Mouse (Mus musculus): ENCODE results near the gene Spef1. TPM values are rescaled to one million over a fixed set of nuclear protein-coding genes. Genes with fewer than 3 reads are reported as not detected.

Gene Spef1
- polyA plus RNA-seq, 1 experiment: 2.4 TPM

DNA sequence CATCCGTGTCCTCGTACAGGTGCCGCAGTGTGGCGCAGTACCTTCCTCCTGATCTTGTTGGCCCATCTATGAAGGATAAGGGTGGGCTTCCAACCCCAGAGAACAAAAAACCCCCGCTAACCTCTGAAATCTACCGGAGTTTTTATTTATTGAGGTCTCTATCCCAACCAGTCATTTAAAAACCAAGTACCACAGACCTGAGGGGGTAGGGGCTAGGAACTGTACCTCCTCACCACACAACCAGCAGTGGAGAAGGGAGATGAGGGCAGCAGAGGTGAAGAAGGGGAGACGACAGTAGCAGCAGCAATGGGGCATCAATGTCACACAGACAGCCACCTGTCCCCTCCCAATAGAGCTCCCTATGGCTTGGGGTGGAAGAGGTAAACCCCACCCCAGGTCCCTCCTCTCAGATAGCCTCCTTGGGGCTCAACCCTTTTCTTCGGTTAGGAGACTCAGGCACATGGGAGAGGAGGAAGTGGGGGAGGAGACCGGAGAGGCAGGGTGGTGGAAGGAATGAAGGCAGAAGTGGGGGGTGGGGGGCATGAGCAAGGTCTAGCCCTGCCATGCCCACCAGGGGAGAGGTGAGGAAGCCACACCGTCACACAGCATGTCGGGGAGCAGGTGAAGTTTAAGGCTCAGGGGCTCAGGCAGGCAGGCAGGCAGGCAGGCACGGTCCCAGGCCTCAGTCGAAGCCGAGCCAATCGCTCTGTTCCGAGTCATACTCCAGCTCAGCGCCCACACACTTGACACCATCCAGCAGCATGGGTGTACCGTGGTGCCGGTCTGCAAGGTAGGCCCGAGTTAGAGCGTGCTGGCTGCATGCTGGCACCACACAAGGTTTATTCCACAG, 40.7 kb downstream of the Spef1 start:
- peaks cover 13% of the 10 kb centered on the region; the same call in 1 of the 2 replicates for H3K36me3 ChIP-seq (ENCODE audit: control insufficient read depth, insufficient read depth, low read length)
- H3K27ac ChIP-seq (ENCODE audit: insufficient read depth, low read length): no peak overlapping the region
- 84% methylated on average over 21 of the region's 21 CpGs for WGBS
- no peaks in the 10 kb centered on the region for H3K27me3 ChIP-seq (ENCODE audit: control insufficient read depth, insufficient read depth, low read length)
- TF ChIP-seq CTCF (IDR thresholded peaks at IDR 0.05; ENCODE audit: extremely low read depth, insufficient read depth, insufficient read length, insufficient replicate concordance) (no peak), POLR2A (IDR thresholded peaks at IDR 0.05; ENCODE audit: low read depth, low read length) (no peak)
- no peak overlapping the region for H3K4me3 ChIP-seq (ENCODE audit: extremely low read depth, insufficient read depth, insufficient read length)
- no peak for DNase-seq (ENCODE audit: low read depth in 1 of 2, low spot score in 2 of 2)
- no peaks in the 10 kb centered on the region for H3K4me1 ChIP-seq (ENCODE audit: control insufficient read depth, insufficient read depth, insufficient read length)

DNA sequence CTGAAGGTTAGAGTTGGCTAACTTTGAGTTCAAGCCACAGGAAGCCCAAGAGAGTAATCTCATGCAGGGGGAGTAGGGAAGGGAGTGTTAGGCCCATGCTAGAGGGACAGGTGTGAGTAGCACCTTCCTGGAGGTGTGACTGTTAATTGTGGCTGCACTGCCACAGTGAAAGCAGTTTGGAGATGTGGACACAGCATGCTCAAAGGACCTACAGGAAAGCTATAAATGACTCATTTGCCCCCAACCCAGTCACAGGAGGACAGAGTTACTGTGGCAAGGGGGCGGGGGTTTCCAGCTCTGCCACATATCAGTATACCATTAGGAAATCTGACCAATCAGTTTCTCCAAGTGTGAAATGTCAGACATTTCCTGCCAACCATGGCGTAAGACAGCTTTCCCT, 41.5 kb downstream of the Spef1 start:
- no peak overlapping the region for H3K27ac ChIP-seq (ENCODE audit: insufficient read depth, low read length)
- peaks cover 13% of the 10 kb centered on the region; the same call in 1 of the 2 replicates for H3K36me3 ChIP-seq (ENCODE audit: control insufficient read depth, insufficient read depth, low read length)
- WGBS: 91% methylated on average over 2 of the region's 2 CpGs
- TF ChIP-seq CTCF (IDR thresholded peaks at IDR 0.05; ENCODE audit: extremely low read depth, insufficient read depth, insufficient read length, insufficient replicate concordance) (no peak), POLR2A (IDR thresholded peaks at IDR 0.05; ENCODE audit: low read depth, low read length) (no peak)
- H3K4me1 ChIP-seq (ENCODE audit: control insufficient read depth, insufficient read depth, insufficient read length): no peaks in the 10 kb centered on the region
- H3K27me3 ChIP-seq (ENCODE audit: control insufficient read depth, insufficient read depth, low read length): no peaks in the 10 kb centered on the region
- no peak overlapping the region for H3K4me3 ChIP-seq (ENCODE audit: extremely low read depth, insufficient read depth, insufficient read length)
- DNase-seq (ENCODE audit: low read depth in 1 of 2, low spot score in 2 of 2): no peak

GRCm38 (mm10) chr2:131145121-131145520, 42.0 kb downstream of the Spef1 start:
- TF ChIP-seq POLR2A (IDR thresholded peaks at IDR 0.05; ENCODE audit: low read depth, low read length): no peak
- no peak for TF ChIP-seq CTCF (IDR thresholded peaks at IDR 0.05; ENCODE audit: extremely low read depth, insufficient read depth, insufficient read length, insufficient replicate concordance)
- 87% methylated on average over 13 of the region's 13 CpGs for whole genome bisulfite sequencing
- no peak overlapping the region for H3K4me3 ChIP-seq (ENCODE audit: extremely low read depth, insufficient read depth, insufficient read length)
- no peaks in the 10 kb centered on the region for H3K4me1 ChIP-seq (ENCODE audit: control insufficient read depth, insufficient read depth, insufficient read length)
- H3K36me3 ChIP-seq (ENCODE audit: control insufficient read depth, insufficient read depth, low read length): peaks cover 13% of the 10 kb centered on the region; the same call in 1 of the 2 replicates
- no peak for DNase-seq (ENCODE audit: low read depth in 1 of 2, low spot score in 2 of 2)
- H3K27ac ChIP-seq (ENCODE audit: insufficient read depth, low read length): no peak overlapping the region
- no peaks in the 10 kb centered on the region for H3K27me3 ChIP-seq (ENCODE audit: control insufficient read depth, insufficient read depth, low read length)

- H3K36me3 ChIP-seq (ENCODE audit: control insufficient read depth, insufficient read depth, low read length): peaks cover 7% of the 10 kb centered on the region; the same call in 1 of the 2 replicates
- WGBS: 95% methylated on average over 22 of the region's 22 CpGs
- no peak overlapping the region for H3K27ac ChIP-seq (ENCODE audit: insufficient read depth, low read length)
These were observed 43.9 kb downstream of the Spef1 start for GRCm38 (mm10) chr2:131143007-131143780.

GRCm38 (mm10) chr2:131142592-131142991, 44.5 kb downstream of the Spef1 start:
- H3K36me3 ChIP-seq (ENCODE audit: control insufficient read depth, insufficient read depth, low read length): peaks cover 4% of the 10 kb centered on the region; the same call in 1 of the 2 replicates
- H3K27ac ChIP-seq (ENCODE audit: insufficient read depth, low read length): no peak overlapping the region
- peak; percentile 7 to 46 for DNase-seq (ENCODE audit: low read depth in 1 of 2, low spot score in 2 of 2)
- H3K4me3 ChIP-seq (ENCODE audit: extremely low read depth, insufficient read depth, insufficient read length): no peak overlapping the region
- H3K27me3 ChIP-seq (ENCODE audit: control insufficient read depth, insufficient read depth, low read length): no peaks in the 10 kb centered on the region
- no peaks in the 10 kb centered on the region for H3K4me1 ChIP-seq (ENCODE audit: control insufficient read depth, insufficient read depth, insufficient read length)
- TF ChIP-seq POLR2A (IDR thresholded peaks at IDR 0.05; ENCODE audit: low read depth, low read length): no peak
- TF ChIP-seq CTCF (IDR thresholded peaks at IDR 0.05; ENCODE audit: extremely low read depth, insufficient read depth, insufficient read length, insufficient replicate concordance): peak; percentile 63; the same call in 1 of the 2 replicates
- WGBS: 57% methylated on average over 18 of the region's 18 CpGs

More at GRCm38 (mm10) chr2:131143007-131143780, 43.9 kb downstream of the Spef1 start:
- Histone ChIP-seq H3K4me1 (ENCODE audit: control insufficient read depth, insufficient read depth, insufficient read length) (no peaks in the 10 kb centered on the region), H3K4me3 (ENCODE audit: extremely low read depth, insufficient read depth, insufficient read length) (no peak overlapping the region), H3K27me3 (ENCODE audit: control insufficient read depth, insufficient read depth, low read length) (no peaks in the 10 kb centered on the region)
- TF ChIP-seq POLR2A (IDR thresholded peaks at IDR 0.05; ENCODE audit: low read depth, low read length) (no peak), CTCF (IDR thresholded peaks at IDR 0.05; ENCODE audit: extremely low read depth, insufficient read depth, insufficient read length, insufficient replicate concordance) (no peak)
- DNase-seq (ENCODE audit: low read depth in 1 of 2, low spot score in 2 of 2): no peak

DNA sequence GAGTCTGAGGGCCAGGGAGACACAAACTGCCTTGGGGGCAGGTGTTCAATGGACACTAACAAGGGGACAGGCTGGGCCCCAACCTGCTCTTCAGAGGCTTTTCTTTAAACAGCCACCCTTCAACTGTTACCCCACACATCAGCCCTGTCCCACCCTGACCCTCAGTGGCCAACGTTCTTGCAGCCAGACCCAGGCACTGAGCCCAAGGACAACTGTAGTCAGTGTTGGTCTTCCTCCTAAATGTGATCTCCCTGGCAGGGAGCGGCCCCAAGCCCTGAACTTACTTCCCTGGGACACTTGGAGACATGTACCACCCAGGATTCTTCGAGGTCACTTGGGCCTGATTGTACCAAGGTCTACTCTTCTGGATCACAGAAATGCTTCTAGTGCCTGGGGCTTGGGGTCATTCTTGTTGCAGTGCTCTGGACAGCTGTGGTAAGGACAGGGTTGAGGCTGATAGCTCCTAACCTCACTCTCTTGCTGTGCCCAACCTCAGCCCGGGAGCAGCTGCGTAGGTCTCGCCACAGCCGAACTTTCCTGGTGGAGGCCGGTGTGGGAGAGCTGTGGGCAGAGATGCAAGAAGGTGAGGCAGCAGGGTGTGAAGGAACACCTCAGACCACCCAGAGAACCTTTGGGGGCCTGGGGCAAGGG, 45.6 kb downstream of the Spef1 start:
- TF ChIP-seq POLR2A (IDR thresholded peaks at IDR 0.05; ENCODE audit: low read depth, low read length): no peak
- TF ChIP-seq CTCF (IDR thresholded peaks at IDR 0.05; ENCODE audit: extremely low read depth, insufficient read depth, insufficient read length, insufficient replicate concordance): no peak
- Histone ChIP-seq H3K36me3 (ENCODE audit: control insufficient read depth, insufficient read depth, low read length) (no peaks in the 10 kb centered on the region; the same call in 1 of the 2 replicates), H3K4me1 (ENCODE audit: control insufficient read depth, insufficient read depth, insufficient read length) (no peaks in the 10 kb centered on the region), H3K27me3 (ENCODE audit: control insufficient read depth, insufficient read depth, low read length) (no peaks in the 10 kb centered on the region), H3K4me3 (ENCODE audit: extremely low read depth, insufficient read depth, insufficient read length) (no peak overlapping the region), H3K27ac (ENCODE audit: insufficient read depth, low read length) (no peak overlapping the region)
- WGBS: 90% methylated on average over 8 of the region's 8 CpGs
- DNase-seq (ENCODE audit: low read depth in 1 of 2, low spot score in 2 of 2): no peak

All from spleen, adult 2 months (tissue).